In genomic region chr4:134164591-134164990, GRCm38 (mm10) we compare ENCODE assay signal across 19 mouse cellular contexts. TPM values are rescaled to one million over a fixed set of nuclear protein-coding genes. Genes with fewer than 3 reads are reported as not detected.
DNase-seq lines count a peak whose midpoint lies in the region; ATAC-seq and TF ChIP-seq lines count a peak whose summit lies in the region.
"Had no signal": no experiment of that assay in that cellular context is flagged by ENCODE, and none has a peak within 500 bp of the region (broad histone marks: within the 10 kb centered on the region; RNA-seq: fewer than 3 reads in every experiment).

No protein-coding gene starts in this region.

- no peak overlapping the region for H3K4me2 ChIP-seq in embryonic facial prominence, embryonic 13.5 days
- no peak overlapping the region for H3K4me2 ChIP-seq in heart, postnatal 0 days (ENCODE audit: low read depth, low read length)
- no peak overlapping the region for H3K4me2 ChIP-seq in stomach, postnatal 0 days (replicated peaks; ENCODE audit: low read depth)

- TF ChIP-seq POLR2A in thymus, adult 2 months (IDR thresholded peaks at IDR 0.05; ENCODE audit: control insufficient read depth, extremely low read depth, insufficient read depth, low read length, poor library complexity), result no peak

- TF ChIP-seq EP300 in heart, postnatal 0 days (IDR thresholded peaks at IDR 0.05; ENCODE audit: low read depth), result no peak
- TF ChIP-seq EP300 in stomach, postnatal 0 days (optimal IDR thresholded peaks at IDR 0.05), result no peak

- TF ChIP-seq CTCF in heart, postnatal 0 days (IDR thresholded peaks at IDR 0.05; ENCODE audit: low read depth), result no peak
- TF ChIP-seq CTCF in thymus, adult 2 months (IDR thresholded peaks at IDR 0.05; ENCODE audit: borderline replicate concordance, control insufficient read depth, extremely low read depth, insufficient read depth, low read length, poor library complexity), result no peak
- no peak for TF ChIP-seq CTCF in stomach, postnatal 0 days (IDR thresholded peaks at IDR 0.05; ENCODE audit: low read depth)

- H3K4me3 ChIP-seq in embryonic facial prominence, embryonic 13.5 days, result no peak overlapping the region
- H3K4me3 ChIP-seq in embryonic facial prominence, embryonic 10.5 days, result no peak overlapping the region
- H3K4me3 ChIP-seq in heart, postnatal 0 days (ENCODE audit: low read depth, low read length), result no peak overlapping the region
- H3K4me3 ChIP-seq in thymus, adult 2 months (ENCODE audit: control insufficient read depth, insufficient read depth, low read length), result no peak overlapping the region
- no peak overlapping the region for H3K4me3 ChIP-seq in stomach, postnatal 0 days (ENCODE audit: low read depth, low read length)

- no peaks in the 10 kb centered on the region for H3K4me1 ChIP-seq in embryonic facial prominence, embryonic 13.5 days
- H3K4me1 ChIP-seq in embryonic facial prominence, embryonic 10.5 days, result no peaks in the 10 kb centered on the region
- peaks cover 12% of the 10 kb centered on the region for H3K4me1 ChIP-seq in heart, postnatal 0 days (ENCODE audit: control insufficient read depth, insufficient read depth)
- peaks cover 8% of the 10 kb centered on the region for H3K4me1 ChIP-seq in thymus, adult 2 months (replicated peaks; ENCODE audit: control insufficient read depth, insufficient read depth, low read length)
- H3K4me1 ChIP-seq in stomach, postnatal 0 days (replicated peaks; ENCODE audit: control insufficient read depth, insufficient read depth), result no peaks in the 10 kb centered on the region

- H3K9me3 ChIP-seq in embryonic facial prominence, embryonic 13.5 days, result no peaks in the 10 kb centered on the region
- no peaks in the 10 kb centered on the region for H3K9me3 ChIP-seq in embryonic facial prominence, embryonic 10.5 days
- H3K9me3 ChIP-seq in heart, postnatal 0 days (replicated peaks; ENCODE audit: control insufficient read depth, low read length), result no peaks in the 10 kb centered on the region
- no peaks in the 10 kb centered on the region for H3K9me3 ChIP-seq in stomach, postnatal 0 days (ENCODE audit: control insufficient read depth, low read length)

- no peak for DNase-seq in embryonic facial prominence, embryonic 10.5 days (ENCODE audit: low spot score)
- DNase-seq in heart, postnatal 0 days (ENCODE audit: low spot score), result no peak
- no peak for DNase-seq in heart, postnatal 4 days
- DNase-seq in thymus, adult 2 months, result no peak
- no peak for DNase-seq in thymus, postnatal 14 days
- no peak for DNase-seq in stomach, postnatal 0 days (ENCODE audit: low spot score)
- DNase-seq: cerebellum, adult 9-10 months; midbrain, embryonic 14.5 days; right cerebral cortex, postnatal 25 days had no signal

- no peak for ATAC-seq in embryonic facial prominence, embryonic 13.5 days (ENCODE audit: insufficient number of reproducible peaks, insufficient read depth, low FRiP score, low TSS enrichment, low read depth)
- ATAC-seq in heart, postnatal 0 days (ENCODE audit: insufficient read depth, low read depth), result no peak
- ATAC-seq in stomach, postnatal 0 days (ENCODE audit: low FRiP score, low TSS enrichment), result peak; percentile 40
- ATAC-seq in cerebellum, adult (ENCODE audit: insufficient number of reproducible peaks, low FRiP score, low TSS enrichment), result no peak
- ATAC-seq: activated CD4-positive, CD25-positive, alpha-beta regulatory T cell, adult 4 months had no signal

- H3K9ac ChIP-seq in embryonic facial prominence, embryonic 13.5 days, result no peak overlapping the region
- H3K9ac ChIP-seq in heart, postnatal 0 days (replicated peaks; ENCODE audit: low read depth, low read length), result no peak overlapping the region
- no peak overlapping the region for H3K9ac ChIP-seq in stomach, postnatal 0 days (ENCODE audit: low read length)

- peaks cover 19% of the 10 kb centered on the region for H3K36me3 ChIP-seq in embryonic facial prominence, embryonic 13.5 days
- H3K36me3 ChIP-seq in embryonic facial prominence, embryonic 10.5 days (replicated peaks), result peaks cover 39% of the 10 kb centered on the region
- no peaks in the 10 kb centered on the region for H3K36me3 ChIP-seq in heart, postnatal 0 days (replicated peaks; ENCODE audit: control insufficient read depth, insufficient read depth, low read length)
- H3K36me3 ChIP-seq in thymus, adult 2 months (ENCODE audit: control insufficient read depth, insufficient read depth, low read length), result peaks cover 10% of the 10 kb centered on the region
- no peaks in the 10 kb centered on the region for H3K36me3 ChIP-seq in stomach, postnatal 0 days (ENCODE audit: control insufficient read depth, insufficient read depth, low read length)

- WGBS in embryonic facial prominence, embryonic 13.5 days, result 87% methylated on average over 5 of the region's 6 CpGs
- 94% methylated on average over 6 of the region's 6 CpGs for WGBS in embryonic facial prominence, embryonic 10.5 days
- 73% methylated on average over 5 of the region's 6 CpGs for WGBS in heart, postnatal 0 days
- WGBS in thymus, adult 2 months, result 58% methylated on average over 6 of the region's 6 CpGs
- WGBS in stomach, postnatal 0 days, result 67% methylated on average over 3 of the region's 6 CpGs

- no peaks in the 10 kb centered on the region for H3K27me3 ChIP-seq in embryonic facial prominence, embryonic 13.5 days
- no peaks in the 10 kb centered on the region for H3K27me3 ChIP-seq in embryonic facial prominence, embryonic 10.5 days (replicated peaks; ENCODE audit: low read depth, poor library complexity, severe bottlenecking)
- H3K27me3 ChIP-seq in heart, postnatal 0 days (ENCODE audit: control insufficient read depth, insufficient read depth, low read length), result no peaks in the 10 kb centered on the region
- no peaks in the 10 kb centered on the region for H3K27me3 ChIP-seq in thymus, adult 2 months (ENCODE audit: control insufficient read depth, insufficient read depth, low read length)
- H3K27me3 ChIP-seq in stomach, postnatal 0 days (ENCODE audit: control insufficient read depth, insufficient read depth, low read length), result no peaks in the 10 kb centered on the region
- H3K27me3 ChIP-seq: CH12.LX had no signal

- H3K27ac ChIP-seq in embryonic facial prominence, embryonic 13.5 days, result 0 out of 2 replicates have a peak overlapping the region, but pooled peaks have one; percentile 22
- no peak overlapping the region for H3K27ac ChIP-seq in embryonic facial prominence, embryonic 10.5 days (replicated peaks)
- peak overlapping the region; percentile 53 for H3K27ac ChIP-seq in heart, postnatal 0 days (ENCODE audit: low read depth)
- peak overlapping the region; percentile 46 for H3K27ac ChIP-seq in thymus, adult 2 months (ENCODE audit: control insufficient read depth, insufficient read depth, low read length)
- H3K27ac ChIP-seq in stomach, postnatal 0 days (replicated peaks), result peak overlapping the region; percentile 49; the same call in 1 of the 2 replicates

RNA-seq across cellular contexts. Expression of gene Cep85, which starts 22.3 kb away (rescaled TPM):
- polyA plus RNA-seq in embryonic facial prominence, embryonic 13.5 days (2015; fragmentation: Nextera tagmentation; extraction: Ambion mirVana), result 36.2 and 37.4 TPM in 2 replicates
- 32.3 and 33.2 TPM in 2 replicates for polyA plus RNA-seq in embryonic facial prominence, embryonic 10.5 days (2016; fragmentation: Nextera tagmentation; extraction: Ambion mirVana)
- 24.2 and 30.6 TPM in 2 replicates for total RNA-seq in heart, postnatal 0 days (2014; rRNA removed; ENCODE audit: low replicate concordance)
- polyA plus RNA-seq in heart, postnatal 0 days (2015; fragmentation: Nextera tagmentation; extraction: Ambion mirVana), result 27.4 and 29.7 TPM in 2 replicates
- 10 to 100 TPM; 34.5 to 38.7 TPM for total RNA-seq in heart, postnatal 4 days (2021)
- 127 and 145 TPM in 2 replicates for polyA plus RNA-seq in thymus, adult 2 months (2012; rRNA removed)
- polyA plus RNA-seq in stomach, postnatal 0 days (2015; fragmentation: Nextera tagmentation; extraction: Ambion mirVana), result 87.6 and 102 TPM in 2 replicates

RNA-seq across cellular contexts. Expression of gene Sh3bgrl3, which starts 36.0 kb away (rescaled TPM):
- 412 and 420 TPM in 2 replicates for polyA plus RNA-seq in embryonic facial prominence, embryonic 13.5 days (2015; fragmentation: Nextera tagmentation; extraction: Ambion mirVana)
- 300 and 316 TPM in 2 replicates for polyA plus RNA-seq in embryonic facial prominence, embryonic 10.5 days (2016; fragmentation: Nextera tagmentation; extraction: Ambion mirVana)
- total RNA-seq in heart, postnatal 0 days (2014; rRNA removed; ENCODE audit: low replicate concordance), result 49.7 and 67.6 TPM in 2 replicates
- polyA plus RNA-seq in heart, postnatal 0 days (2015; fragmentation: Nextera tagmentation; extraction: Ambion mirVana), result 140 and 150 TPM in 2 replicates
- total RNA-seq in heart, postnatal 4 days (2021), result 10 to 100 TPM; 70.4 to 72.6 TPM
- 1,368 and 1,549 TPM in 2 replicates for polyA plus RNA-seq in thymus, adult 2 months (2012; rRNA removed)
- polyA plus RNA-seq in stomach, postnatal 0 days (2015; fragmentation: Nextera tagmentation; extraction: Ambion mirVana), result 522 and 533 TPM in 2 replicates

RNA-seq across cellular contexts. Expression of gene Gm7534, which starts 38.2 kb away (rescaled TPM):
- not detected in 2 replicates for polyA plus RNA-seq in embryonic facial prominence, embryonic 13.5 days (2015; fragmentation: Nextera tagmentation; extraction: Ambion mirVana)
- polyA plus RNA-seq in embryonic facial prominence, embryonic 10.5 days (2016; fragmentation: Nextera tagmentation; extraction: Ambion mirVana), result 0.06 and 0.07 TPM in 2 replicates
- not detected in 2 replicates for total RNA-seq in heart, postnatal 0 days (2014; rRNA removed; ENCODE audit: low replicate concordance)
- not detected in 2 replicates for polyA plus RNA-seq in heart, postnatal 0 days (2015; fragmentation: Nextera tagmentation; extraction: Ambion mirVana)
- total RNA-seq in heart, postnatal 4 days (2021), result not detected
- polyA plus RNA-seq in thymus, adult 2 months (2012; rRNA removed), result 0.17 and 0.36 TPM in 2 replicates
- polyA plus RNA-seq in stomach, postnatal 0 days (2015; fragmentation: Nextera tagmentation; extraction: Ambion mirVana), result not detected in 2 replicates
- total RNA-seq: CH12.LX; granulocyte monocyte progenitor cell, adult 5-6 weeks; layer of hippocampus, adult 18-20 months; left cerebral cortex, adult 8-10 months had no signal
- polyA plus RNA-seq: brain, embryonic 14.5 days; limb, embryonic 14.5 days; midbrain, embryonic 14.5 days; stomach, embryonic 14.5 days had no signal
